Mouse (Mus musculus) thymus, adult 18-20 months (tissue): ENCODE measurements around the gene Igsf8.
A peak's percentile ranks its signal among the peaks of the same experiment; 100 is the strongest.

ENCODE experiments used
- DNase-seq, 2 experiments: peaks; one replicate each; pipeline ENCODE4 v3.0.0; 2022; ENCODE audit warnings: mixed read lengths in 2 of 2

The Igsf8 gene

GRCm38 (mm10) chr1:172305153-172305552 is 43.7 kb downstream of the Igsf8 start:
- DNase-seq: no peak

GRCm38 (mm10) chr1:172305635-172306034 is 44.2 kb downstream of the Igsf8 start:
- no peak for DNase-seq

- DNase-seq: no peak
Measured at GRCm38 (mm10) chr1:172306196-172306595, 44.8 kb downstream of the Igsf8 start.

GRCm38 (mm10) chr1:172306885-172307284 is 45.4 kb downstream of the Igsf8 start:
- DNase-seq: no peak

- DNase-seq: no peak
Measured at GRCm38 (mm10) chr1:172307936-172308335, 46.5 kb downstream of the Igsf8 start.

GRCm38 (mm10) chr1:172308409-172308808 is 47.0 kb downstream of the Igsf8 start:
- no peak for DNase-seq

GRCm38 (mm10) chr1:172309699-172310398 is 48.4 kb downstream of the Igsf8 start:
- DNase-seq: peak; percentile 58 to 77

- DNase-seq: peak in 1 of 2 experiments; percentile 33
Measured at GRCm38 (mm10) chr1:172311248-172311906, 49.9 kb downstream of the Igsf8 start.

GRCm38 (mm10) chr1:172311921-172312767 is 50.7 kb downstream of the Igsf8 start:
- DNase-seq: peak; percentile 90 to 93

GRCm38 (mm10) chr1:172312768-172313561 is 51.5 kb downstream of the Igsf8 start:
- DNase-seq: no peak

- DNase-seq: no peak
Measured at GRCm38 (mm10) chr1:172313613-172314411, 52.4 kb downstream of the Igsf8 start.

- no peak for DNase-seq
Measured at GRCm38 (mm10) chr1:172314911-172315310, 53.5 kb downstream of the Igsf8 start.

- no peak for DNase-seq
Measured at GRCm38 (mm10) chr1:172317431-172317830, 56.0 kb downstream of the Igsf8 start.

- DNase-seq: no peak
Measured at GRCm38 (mm10) chr1:172317946-172318345, 56.5 kb downstream of the Igsf8 start.

GRCm38 (mm10) chr1:172318424-172319035 is 57.1 kb downstream of the Igsf8 start:
- DNase-seq: no peak

- DNase-seq: no peak
Measured at GRCm38 (mm10) chr1:172319346-172319745, 57.9 kb downstream of the Igsf8 start.

GRCm38 (mm10) chr1:172319921-172320411 is 58.5 kb downstream of the Igsf8 start:
- no peak for DNase-seq

GRCm38 (mm10) chr1:172322725-172323124 is 61.3 kb downstream of the Igsf8 start:
- DNase-seq: no peak

GRCm38 (mm10) chr1:172323298-172323697 is 61.9 kb downstream of the Igsf8 start:
- no peak for DNase-seq

- no peak for DNase-seq
Measured at GRCm38 (mm10) chr1:172323801-172324359, 62.4 kb downstream of the Igsf8 start.

GRCm38 (mm10) chr1:172324725-172325124 is 63.3 kb downstream of the Igsf8 start:
- DNase-seq: peak in 1 of 2 experiments; percentile 33
